Mouse (Mus musculus) heart, adult 8-10 months (tissue): ENCODE data around the gene C4bp. TPM values are rescaled to one million over a fixed set of nuclear protein-coding genes. Genes with fewer than 3 reads are reported as not detected.

Experiments used
- total RNA-seq, 4 experiments: library from RNA; stranded (reverse); gene quantifications; 2 replicates each; pipeline ENCODE4 v1.2.4; 2022

The C4bp gene
- total RNA-seq, 4 experiments from 2014 or later = not detected

Other genes starting within 250 kb of the C4bp start
- gene Cd55b, start 238.6 kb downstream of the C4bp start, total RNA-seq = under 1 TPM in 1 of 4 experiments, not detected in 3; 0.23 TPM
- gene Cd55, start 198.9 kb downstream of the C4bp start, total RNA-seq = 1 to 10 TPM; 6.9 to 9.8 (median 8.3) TPM
- gene Zp3r, start 32.0 kb downstream of the C4bp start, total RNA-seq = not detected
- not detected for gene Gm29427, start 54.2 kb upstream of the C4bp start, total RNA-seq
- 1 to 10 TPM; 3.1 to 4.5 (median 4.0) TPM for gene Yod1, start 55.7 kb upstream of the C4bp start, total RNA-seq
- 100 to 1,000 TPM in 1 of 4 experiments, 10 to 100 TPM in 3; 79.2 to 109 (median 83.8) TPM for gene Pfkfb2, start 67.6 kb upstream of the C4bp start, total RNA-seq
- gene AA986860, start 70.3 kb upstream of the C4bp start, total RNA-seq = under 1 TPM; 0.30 to 0.69 (median 0.36) TPM
- under 1 TPM; 0.14 to 0.38 (median 0.22) TPM for gene Fcamr, start 139.3 kb upstream of the C4bp start, total RNA-seq
- under 1 TPM in 1 of 4 experiments, not detected in 3; 0.23 TPM for gene Pigr, start 165.1 kb upstream of the C4bp start, total RNA-seq
- 1 to 10 TPM in 1 of 4 experiments, under 1 TPM in 3; 0.47 to 1.1 (median 0.62) TPM for gene Fcmr, start 204.0 kb upstream of the C4bp start, total RNA-seq
- gene Il24, start 225.8 kb upstream of the C4bp start, total RNA-seq = not detected
- not detected for gene Il20, start 249.8 kb upstream of the C4bp start, total RNA-seq